Mouse (Mus musculus) activated CD4-positive, CD25-positive, alpha-beta regulatory T cell, adult 4 months (primary cell): ENCODE results near the gene Xlr3c. TPM values are rescaled to one million over a fixed set of nuclear protein-coding genes. Genes with fewer than 3 reads are reported as not detected.
"Not testable (repeated sequence)": the region's sequence is repeated elsewhere in the genome, so short reads cannot be mapped to it uniquely, and the experiment has no call there.

Source experiments
- ATAC-seq: one replicate; pipeline ENCODE4 v1.8.0; 2017
- polyA plus RNA-seq, 2 experiments: library from polyadenylated mRNA; unstranded; fragments of 100-300 nt; shearing (Covaris generic); gene quantifications; one replicate each; pipeline ENCODE4 v1.2.1; 2017

The Xlr3c gene
- not detected for polyA plus RNA-seq

DNA sequence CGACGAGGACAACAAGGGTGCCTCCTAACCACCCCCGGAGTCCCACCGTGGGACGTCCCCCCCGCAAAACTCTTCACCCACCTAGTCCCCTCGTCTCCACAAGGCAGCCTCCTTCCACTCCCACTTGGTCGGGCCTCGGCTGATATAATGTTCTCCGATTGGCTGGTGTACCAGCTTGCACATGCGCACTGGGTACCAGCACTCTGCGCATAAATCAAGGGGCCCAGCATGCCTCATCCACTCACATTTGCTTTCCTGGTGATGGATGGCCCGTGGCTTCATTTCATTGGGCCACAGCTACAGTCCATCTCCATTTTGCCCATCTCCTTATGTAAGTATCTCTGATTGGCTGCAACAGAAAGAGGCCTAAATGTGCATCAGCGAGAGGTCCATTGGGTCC lies at the start of gene Xlr3c:
Gene Xlr3c, minus strand, starts transcription at position 121 of the 400 bp plus-strand sequence.
- not testable (repeated sequence) for ATAC-seq

DNA sequence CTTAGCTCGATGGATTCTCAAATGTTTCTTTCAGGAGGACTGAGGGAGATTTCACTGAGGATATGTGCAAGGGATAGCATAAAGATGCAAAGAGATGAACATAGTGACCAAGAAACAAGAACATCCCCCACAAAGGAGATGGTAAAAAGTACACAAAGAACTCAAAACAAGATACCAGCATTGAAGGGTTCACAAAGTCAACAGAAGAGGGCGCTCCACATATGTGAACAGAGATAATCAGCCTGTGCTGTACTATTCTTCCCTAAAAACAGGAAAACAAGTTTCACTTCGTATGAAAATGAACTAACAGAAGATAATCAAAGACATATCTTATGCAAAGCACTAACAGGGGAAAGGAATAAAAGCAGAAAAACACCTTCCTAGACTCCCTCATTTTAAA lies 47.3 kb upstream of the Xlr3c start:
- ATAC-seq = no peak

DNA sequence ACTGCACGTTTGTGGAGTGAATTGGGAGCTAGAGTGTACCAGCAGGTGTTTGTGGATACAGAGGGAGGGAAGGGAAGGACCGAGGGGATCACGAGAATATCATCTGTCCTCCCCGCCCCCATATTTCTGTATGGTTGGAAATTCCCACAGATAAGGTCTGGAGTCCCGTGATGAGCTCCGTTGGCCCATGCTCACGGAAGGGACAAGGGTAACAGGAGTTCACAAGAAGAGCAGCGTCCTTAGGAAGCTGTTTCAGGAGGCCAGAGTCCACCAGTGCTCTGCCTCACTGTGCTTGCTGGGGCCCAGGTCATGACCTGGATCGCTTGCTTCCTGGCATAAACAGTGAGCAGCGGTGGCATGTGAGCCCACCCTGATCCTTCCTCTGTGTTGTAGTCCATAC lies 30.6 kb upstream of the Xlr3c start:
- ATAC-seq = not testable (repeated sequence)

DNA sequence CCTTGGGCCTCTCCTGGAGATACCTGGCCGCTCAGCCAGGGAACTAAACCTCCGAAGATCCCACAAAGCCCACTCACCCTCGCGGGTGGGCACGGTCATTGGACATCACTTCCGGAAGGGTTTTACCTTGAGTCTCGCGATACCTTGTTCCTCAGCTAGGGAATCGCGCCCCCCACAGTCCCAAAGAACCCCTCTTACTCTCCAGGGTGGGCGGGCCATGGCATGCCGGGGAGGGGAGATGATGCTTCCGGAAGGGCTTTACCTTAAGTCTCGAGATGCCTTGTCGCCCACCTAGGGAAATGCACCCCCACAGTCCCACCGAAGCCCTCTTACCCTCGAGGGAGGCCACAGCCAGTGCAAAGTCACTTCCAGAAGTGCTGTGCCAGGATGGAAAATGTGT lies 27.7 kb upstream of the Xlr3c start, which contains the start of the genes Xlr5a and Xlr5c:
Gene Xlr5a, minus strand, starts transcription at position 101 of the 400 bp plus-strand sequence.
Gene Xlr5c, minus strand, starts transcription at position 101 of the 400 bp plus-strand sequence.
- not testable (repeated sequence) for ATAC-seq

DNA sequence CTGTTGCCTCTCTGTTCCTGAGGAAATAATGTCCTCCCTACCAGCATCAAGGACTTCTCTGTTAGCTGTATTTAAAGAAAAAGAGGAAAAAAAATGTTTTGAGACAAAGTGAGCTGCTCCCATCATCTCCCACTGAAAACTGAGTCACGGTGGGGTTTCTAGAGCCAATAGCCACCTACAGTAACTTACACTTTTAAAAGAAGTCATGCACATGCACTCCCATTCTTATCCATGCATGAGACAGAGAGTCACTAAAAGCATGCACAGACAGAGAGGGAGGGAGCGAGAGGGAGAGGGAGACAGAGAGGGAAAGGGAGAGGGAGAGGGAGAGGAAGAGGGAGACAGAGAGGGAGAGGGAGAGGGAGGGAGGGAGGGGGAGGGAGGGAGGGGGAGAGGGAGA lies 2.8 kb downstream of the Xlr3c start:
- not testable (repeated sequence) for ATAC-seq

DNA sequence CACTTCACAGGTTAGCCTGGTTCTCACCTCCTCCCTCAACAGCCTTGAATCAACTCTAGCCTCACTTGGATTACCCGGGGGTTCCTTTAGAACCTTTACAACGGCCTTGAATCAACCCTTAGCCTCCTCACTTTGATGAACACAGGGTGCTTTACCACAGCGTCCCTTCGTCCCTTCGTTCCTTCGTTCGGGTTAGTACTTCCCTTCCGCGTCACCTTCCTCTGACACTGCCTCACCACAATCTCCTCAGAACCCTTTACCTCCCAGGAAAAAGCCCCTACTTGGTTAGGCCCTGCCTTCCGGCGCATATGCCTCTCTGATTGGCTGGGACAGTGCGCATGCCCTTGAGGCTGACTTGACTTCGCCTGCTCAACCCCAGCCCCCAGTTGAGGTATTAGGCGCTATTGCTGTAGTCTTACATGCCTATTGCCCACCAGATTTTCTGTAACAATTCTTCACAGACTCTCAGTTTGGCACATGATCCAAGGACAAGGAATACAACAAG lies 22.3 kb downstream of the Xlr3c start, which contains the start of gene Xlr4c:
Gene Xlr4c, minus strand, starts transcription at position 310 of the 505 bp plus-strand sequence.
- peak; percentile 91 for ATAC-seq

DNA sequence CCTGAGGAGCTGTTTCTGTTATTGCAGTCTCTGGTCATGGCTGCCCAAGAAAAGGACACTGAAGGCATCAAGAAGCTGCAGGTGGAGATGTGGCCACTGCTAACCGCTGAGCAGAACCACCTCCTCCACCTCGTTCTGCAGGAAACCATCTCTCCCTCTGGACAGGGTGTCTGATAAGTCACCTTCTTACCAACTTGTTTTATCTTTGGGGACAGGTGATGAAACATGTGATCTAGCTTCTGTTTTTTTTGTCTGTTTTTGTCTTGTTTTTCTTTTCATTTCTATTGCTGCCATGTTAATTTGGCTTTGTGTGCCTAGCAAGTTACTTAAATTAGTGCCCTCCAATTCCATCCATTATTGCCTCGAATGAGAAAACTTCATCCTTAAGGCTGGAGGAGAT lies 35.9 kb downstream of the Xlr3c start:
- ATAC-seq = no peak

DNA sequence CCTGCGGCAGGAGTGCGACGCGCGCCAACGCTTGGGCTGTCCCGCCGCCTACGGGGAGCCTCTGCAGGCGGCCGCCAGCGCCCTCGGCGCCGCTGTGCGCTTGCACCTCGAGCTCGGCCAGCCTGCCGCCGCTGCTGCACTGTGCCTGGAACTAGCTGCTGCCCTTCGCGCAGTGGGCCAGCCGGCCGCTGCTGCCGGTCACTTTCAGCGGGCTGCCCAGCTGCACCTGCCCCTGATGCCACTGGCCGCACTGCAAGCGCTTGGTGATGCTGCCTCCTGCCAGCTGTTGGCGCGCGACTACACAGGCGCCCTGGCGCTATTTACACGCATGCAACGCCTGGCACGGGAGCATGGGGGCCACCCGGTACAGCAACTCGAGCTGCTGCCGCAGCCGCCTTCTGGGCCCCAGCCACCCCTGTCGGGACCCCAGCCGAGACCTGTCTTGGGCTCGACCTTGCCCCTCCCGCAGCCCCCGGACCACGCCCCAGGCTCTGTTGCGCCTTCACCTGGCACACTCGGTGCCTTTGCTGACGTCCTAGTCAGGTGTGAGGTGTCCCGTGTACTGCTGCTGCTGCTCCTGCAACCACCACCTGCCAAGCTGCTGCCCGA lies 36.5 kb downstream of the Xlr3c start:
- peak; percentile 30 for ATAC-seq

DNA sequence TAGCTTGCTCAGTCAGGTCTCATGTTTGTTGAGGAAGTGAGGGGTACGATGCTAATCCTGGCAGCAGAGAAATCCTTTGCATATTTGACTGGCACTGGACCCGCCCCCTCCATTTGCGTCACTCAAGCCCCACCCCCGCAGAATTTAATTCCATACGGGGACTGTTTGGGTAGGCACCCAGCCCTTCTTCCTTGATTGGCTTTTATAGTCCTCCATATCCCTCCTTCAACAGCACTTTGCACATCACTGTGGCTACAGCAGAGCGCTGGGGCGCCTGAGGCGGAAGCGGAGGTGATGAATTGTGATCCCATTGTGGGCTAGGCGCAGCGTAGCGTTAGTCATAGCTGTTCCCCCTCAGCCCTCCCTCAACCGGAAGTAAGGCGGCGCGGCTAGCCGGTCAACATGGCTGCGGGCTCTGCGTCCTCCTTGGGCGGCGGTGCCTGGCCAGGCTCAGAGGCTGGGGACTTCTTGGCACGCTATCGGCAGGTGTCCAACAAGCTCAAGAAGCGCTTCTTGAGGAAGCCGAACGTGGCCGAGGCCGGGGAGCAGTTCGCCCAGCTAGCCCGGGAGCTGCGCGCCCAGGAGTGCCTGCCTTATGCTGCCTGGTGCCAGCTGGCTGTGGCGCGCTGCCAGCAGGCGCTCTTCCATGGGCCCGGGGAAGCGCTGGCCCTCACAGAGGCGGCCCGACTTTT lies 37.1 kb downstream of the Xlr3c start, which contains the start of gene F8a:
Gene F8a, plus strand, starts transcription at position 378 of the 692 bp plus-strand sequence.
- ATAC-seq = peak; percentile 87

DNA sequence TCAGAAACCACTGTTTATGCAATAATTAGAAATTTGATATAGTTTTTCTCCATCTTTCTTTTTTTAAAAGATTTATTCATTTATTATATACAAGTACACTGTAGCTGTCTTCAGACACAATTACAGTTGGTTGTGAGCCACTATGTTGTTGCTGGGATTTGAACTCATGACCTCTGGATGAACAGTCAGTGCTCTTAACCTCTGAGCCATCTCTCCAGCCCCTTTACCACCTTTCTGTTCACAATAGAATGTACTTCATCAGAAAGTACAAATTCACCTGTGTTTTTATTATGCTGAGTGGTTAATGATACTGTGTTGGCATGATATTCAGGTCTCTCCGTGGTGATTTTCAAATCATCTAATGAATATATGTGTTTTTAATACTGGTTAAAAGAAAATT lies 39.8 kb downstream of the Xlr3c start:
- no peak for ATAC-seq

DNA sequence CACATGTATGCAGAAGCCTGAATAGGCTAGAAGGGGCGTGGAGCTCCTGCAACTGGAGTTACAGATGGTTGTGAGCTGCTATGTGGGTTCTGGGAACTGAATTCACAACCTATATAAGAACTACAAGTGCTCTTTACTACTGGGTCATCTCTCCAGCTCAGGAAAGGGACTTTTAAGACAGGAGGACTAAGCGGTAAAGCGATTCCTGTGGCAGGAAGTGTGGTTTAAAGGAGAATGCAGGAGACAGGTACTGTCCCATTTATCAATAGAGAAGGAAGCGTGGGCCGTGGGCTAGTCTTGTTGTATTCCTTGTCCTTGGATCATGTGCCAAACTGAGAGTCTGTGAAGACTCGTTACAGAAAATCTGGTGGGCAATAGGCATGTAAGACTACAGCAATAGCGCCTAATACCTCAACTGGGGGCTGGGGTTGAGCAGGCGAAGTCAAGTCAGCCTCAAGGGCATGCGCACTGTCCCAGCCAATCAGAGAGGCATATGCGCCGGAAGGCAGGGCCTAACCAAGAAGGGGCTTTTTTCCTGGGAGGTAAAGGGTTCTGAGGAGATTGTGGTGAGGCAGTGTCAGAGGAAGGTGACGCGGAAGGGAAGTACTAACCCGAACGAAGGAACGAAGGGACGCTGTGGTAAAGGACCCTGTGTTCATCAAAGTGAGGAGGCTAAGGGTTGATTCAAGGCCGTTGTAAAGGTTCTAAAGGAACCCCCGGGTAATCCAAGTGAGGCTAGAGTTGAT lies 51.2 kb downstream of the Xlr3c start, which contains the start of gene Xlr4b:
Gene Xlr4b, plus strand, starts transcription at position 515 of the 746 bp plus-strand sequence.
- peak; percentile 71 for ATAC-seq

Other genes starting within 250 kb of the Xlr3c start
- gene Pnma5, start 228.3 kb downstream of the Xlr3c start, polyA plus RNA-seq = not detected
- gene Pnma3, start 200.6 kb downstream of the Xlr3c start, polyA plus RNA-seq = not detected
- 100 to 1,000 TPM; 122 to 127 TPM for gene Xlr4a, start 182.9 kb downstream of the Xlr3c start, polyA plus RNA-seq
- under 1 TPM in 1 of 2 experiments, not detected in 1; 0.97 TPM for gene Xlr3a, start 168.3 kb downstream of the Xlr3c start, polyA plus RNA-seq
- not detected for gene Gm14685, start 148.3 kb downstream of the Xlr3c start, polyA plus RNA-seq
- not detected for gene Xlr5b, start 116.6 kb downstream of the Xlr3c start, polyA plus RNA-seq
- gene DXBay18, start 115.9 kb downstream of the Xlr3c start, polyA plus RNA-seq = not detected
- not detected for gene Spin2d, start 88.4 kb downstream of the Xlr3c start, polyA plus RNA-seq
- gene Xlr3b, start 73.2 kb downstream of the Xlr3c start, polyA plus RNA-seq = 10 to 100 TPM; 12.7 to 30.6 TPM
- gene Xlr4b, start 51.1 kb downstream of the Xlr3c start, polyA plus RNA-seq = 100 to 1,000 TPM; 144 to 160 TPM
- gene F8a, start 37.1 kb downstream of the Xlr3c start, polyA plus RNA-seq = 1 to 10 TPM; 1.3 to 1.5 TPM
- gene Xlr4c, start 22.3 kb downstream of the Xlr3c start, polyA plus RNA-seq = 10 to 100 TPM; 85.6 to 87.3 TPM
- not detected for gene Xlr5a, start 27.6 kb upstream of the Xlr3c start, polyA plus RNA-seq
- gene Xlr5c, start 27.6 kb upstream of the Xlr3c start, polyA plus RNA-seq = not detected
- gene Gm45015, start 71.5 kb upstream of the Xlr3c start, polyA plus RNA-seq = not detected
- gene Zfp275, start 77.2 kb upstream of the Xlr3c start, polyA plus RNA-seq = 10 to 100 TPM; 11.0 to 11.6 TPM
- gene Gm18336, start 133.3 kb upstream of the Xlr3c start, polyA plus RNA-seq = not detected
- gene Zfp92, start 145.7 kb upstream of the Xlr3c start, polyA plus RNA-seq = under 1 TPM; 0.09 to 0.22 TPM
- not detected for gene Trex2, start 170.0 kb upstream of the Xlr3c start, polyA plus RNA-seq
- 10 to 100 TPM; 33.0 to 34.5 TPM for gene Haus7, start 193.7 kb upstream of the Xlr3c start, polyA plus RNA-seq
- gene Bgn, start 218.2 kb upstream of the Xlr3c start, polyA plus RNA-seq = not detected
- not detected for gene Atp2b3, start 237.7 kb upstream of the Xlr3c start, polyA plus RNA-seq